Mouse (Mus musculus) left cerebral cortex, postnatal 36 days (tissue): Measurements from ENCODE around the gene Sox9. TPM values are rescaled to one million over a fixed set of nuclear protein-coding genes. Genes with fewer than 3 reads are reported as not detected.

ENCODE experiments used
- DNase-seq, 2 experiments: peaks; one replicate each; pipeline ENCODE4 v3.0.0; 2021 to 2022; ENCODE audit warnings: low spot score in 2 of 2, mixed read lengths in 1 of 2
- intact Hi-C: fragments of 180-260 bp; cut with DNase I; formaldehyde crosslinking; loops from one replicate; pipeline ENCODE4 v1.15.1; 2025
- total RNA-seq, 2 experiments: library from RNA; stranded (reverse); gene quantifications; 2 replicates each; pipeline ENCODE4 v1.2.3; 2021

The Sox9 gene
- 10 to 100 TPM; 24.0 to 24.4 TPM for total RNA-seq

DNA sequence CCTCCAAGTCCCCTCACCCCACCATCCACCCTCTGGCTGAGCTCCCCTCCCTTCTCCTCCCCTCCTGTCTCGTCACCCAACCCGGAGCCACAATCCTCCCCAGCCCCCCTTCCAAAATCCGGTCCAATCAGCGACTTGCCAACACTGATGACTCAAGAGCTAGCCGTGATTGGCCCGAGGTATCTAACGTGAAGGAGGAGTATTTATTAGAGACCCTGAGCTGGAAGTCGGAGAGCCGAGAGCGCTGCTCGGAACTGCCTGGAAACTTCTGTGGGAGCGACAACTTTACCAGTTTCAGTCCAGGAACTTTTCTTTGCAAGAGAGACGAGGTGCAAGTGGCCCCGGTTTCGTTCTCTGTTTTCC lies at the start of gene Sox9:
Gene Sox9 (plus strand): TSS at position 231 of the 363 bp plus-strand sequence.
- peak; percentile 79 for DNase-seq
- intact Hi-C loops, result loop anchor here (2.0 to 10.0 kb wide), 6 partner anchors 193 to 1129 kb away; no protein-coding TSS in a partner anchor

DNA sequence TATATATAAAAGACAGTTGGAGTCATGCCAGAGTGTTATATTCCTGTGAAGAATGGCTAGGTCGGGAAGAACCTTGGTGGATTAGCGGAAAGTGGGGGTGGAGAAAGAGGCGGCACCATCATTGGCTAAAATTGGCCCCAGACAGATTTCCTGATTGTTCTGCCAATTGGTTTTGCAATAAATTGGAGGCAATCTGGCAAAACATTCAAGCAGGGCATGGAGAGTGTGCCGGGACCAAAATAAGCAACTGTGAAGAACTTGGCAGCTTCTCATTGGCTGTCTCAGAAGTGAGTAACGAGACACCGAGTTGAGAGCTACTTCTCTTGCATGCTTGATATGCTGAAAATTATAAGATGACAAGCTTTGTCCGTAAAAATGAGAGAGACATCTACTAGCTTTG lies 49.6 kb upstream of the Sox9 start:
- DNase-seq, result peak; percentile 10 to 13
- intact Hi-C loops, result no loop called here

DNA sequence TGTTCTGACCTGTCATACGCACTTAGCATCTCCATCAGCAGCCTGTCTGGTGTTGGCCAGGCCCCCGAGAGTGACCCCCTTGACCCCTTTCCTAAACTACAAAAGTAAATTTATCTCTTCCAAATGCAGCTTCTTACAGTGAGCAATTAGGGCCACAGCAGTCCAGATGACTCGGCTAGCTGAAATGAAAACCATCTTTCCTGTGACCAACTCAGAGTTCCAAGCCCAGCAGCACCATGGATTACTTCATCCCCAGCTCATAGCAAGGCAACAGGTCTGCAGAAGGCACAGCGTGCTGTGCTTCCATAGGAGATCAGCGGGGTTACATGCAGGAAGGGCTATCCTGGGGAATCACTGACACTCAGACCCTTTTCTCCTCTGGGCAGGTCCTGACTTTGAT lies 45.0 kb upstream of the Sox9 start:
- DNase-seq, result no peak
- intact Hi-C loops, result no loop called here

DNA sequence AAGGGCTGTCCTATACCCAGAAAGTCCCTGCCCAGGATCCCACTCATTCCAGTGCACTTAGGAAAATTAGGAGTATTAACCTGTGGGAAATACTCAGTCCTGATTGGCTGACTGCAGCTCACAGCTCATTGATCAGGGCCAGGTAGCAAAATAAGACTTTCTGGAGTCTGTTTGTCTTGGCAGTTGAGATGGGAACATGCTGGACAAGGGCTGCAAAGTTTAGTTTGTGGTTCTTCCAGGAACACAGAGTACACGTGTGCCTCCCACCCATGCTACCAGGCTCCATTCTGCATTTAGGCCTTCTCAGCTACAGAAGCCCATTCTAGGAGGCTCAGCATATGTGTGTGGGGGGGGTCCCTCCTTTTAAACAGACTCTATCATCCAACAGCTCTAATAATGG lies 42.3 kb upstream of the Sox9 start:
- DNase-seq, result no peak
- intact Hi-C loops, result no loop called here

GRCm38 (mm10) chr11:112756516-112756915 lies 25.5 kb upstream of the Sox9 start:
- intact Hi-C loops, result no loop called here

GRCm38 (mm10) chr11:112758056-112758455 lies 24.0 kb upstream of the Sox9 start:
- intact Hi-C loops, result no loop called here
- no peak for DNase-seq

More at GRCm38 (mm10) chr11:112756516-112756915, 25.5 kb upstream of the Sox9 start:
- no peak for DNase-seq

- intact Hi-C loops, result no loop called here
- no peak for DNase-seq
These were observed 15.1 kb upstream of the Sox9 start for GRCm38 (mm10) chr11:112766956-112767355.

DNA sequence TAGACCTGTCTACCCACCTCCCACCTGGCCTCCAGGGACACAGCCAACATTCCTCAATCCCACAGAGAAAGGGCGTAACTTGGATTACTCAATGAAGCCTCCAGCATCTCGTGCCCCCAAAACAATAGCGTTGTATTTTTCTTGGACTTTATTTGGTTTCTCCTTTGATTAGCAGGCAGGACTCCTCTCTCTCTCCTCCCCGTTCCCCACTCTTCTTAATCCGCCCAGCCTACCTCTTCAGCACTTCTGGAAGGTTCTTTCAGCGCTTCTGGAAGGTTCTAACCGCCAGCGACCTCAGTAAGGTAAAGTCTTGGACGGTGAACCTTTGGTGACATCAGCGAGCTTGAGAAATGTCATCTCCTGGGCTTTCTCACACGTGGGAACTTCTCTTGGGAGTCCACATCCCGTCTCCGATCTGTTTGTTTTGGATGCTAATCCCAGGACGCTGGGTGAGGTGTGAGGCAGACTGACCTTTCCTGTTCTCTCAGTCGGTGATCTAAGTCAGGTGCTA lies 14.4 kb upstream of the Sox9 start:
- intact Hi-C loops, result no loop called here

GRCm38 (mm10) chr11:112772791-112773355 lies 9.2 kb upstream of the Sox9 start:
- intact Hi-C loops, result no loop called here
- DNase-seq, result no peak

More for the DNA sequence above, 14.4 kb upstream of the Sox9 start:
- no peak for DNase-seq

GRCm38 (mm10) chr11:112779762-112780161 lies 2.3 kb upstream of the Sox9 start:
- intact Hi-C loops, result loop anchor here (2.0 to 10.0 kb wide), 7 partner anchors 195 to 1243 kb away; no protein-coding TSS in a partner anchor

DNA sequence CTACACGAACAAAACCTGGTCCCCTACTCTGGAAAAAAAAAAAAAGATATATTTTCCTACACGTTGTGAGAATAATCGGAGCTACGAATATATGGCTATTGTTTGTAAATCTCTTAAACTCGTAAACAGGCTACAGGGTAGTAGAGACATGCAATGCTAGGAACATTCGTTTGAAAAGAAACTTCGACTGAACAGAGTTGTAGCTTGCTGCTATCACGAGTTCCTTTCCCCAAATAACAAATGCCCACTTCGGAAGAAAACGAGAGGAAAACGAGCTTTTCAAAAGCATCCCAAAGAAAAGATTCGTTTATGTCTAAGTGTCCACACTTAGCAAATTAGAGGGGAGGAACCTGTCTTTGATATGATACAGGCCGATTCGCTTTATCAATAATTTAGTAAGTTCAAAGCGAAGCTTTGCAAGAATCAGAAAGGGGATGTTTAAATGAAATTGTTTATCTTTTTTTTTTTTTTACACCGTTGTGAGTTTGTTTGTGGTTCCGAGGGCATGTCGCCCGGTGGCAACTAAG lies 1.6 kb upstream of the Sox9 start:
- no peak for DNase-seq
- intact Hi-C loops, result loop anchor here (2.0 to 10.0 kb wide), 5 partner anchors 194 to 1128 kb away; no protein-coding TSS in a partner anchor

More at GRCm38 (mm10) chr11:112779762-112780161, 2.3 kb upstream of the Sox9 start:
- no peak for DNase-seq

GRCm38 (mm10) chr11:112781035-112781911 lies 751 bp upstream of the Sox9 start:
- peak; percentile 64 to 66 for DNase-seq
- intact Hi-C loops, result loop anchor here (2.0 to 10.0 kb wide), 5 partner anchors 194 to 1128 kb away; no protein-coding TSS in a partner anchor

GRCm38 (mm10) chr11:112782357-112783121 lies 515 bp downstream of the Sox9 start:
- peak; percentile 44 to 63 for DNase-seq
- intact Hi-C loops, result loop anchor here (2.0 to 10.0 kb wide), 5 partner anchors 192 to 878 kb away; no protein-coding TSS in a partner anchor

- intact Hi-C loops, result loop anchor here (2.0 to 10.0 kb wide), 5 partner anchors 191 to 879 kb away; no protein-coding TSS in a partner anchor
- peak; percentile 31 for DNase-seq
These were observed 1.6 kb downstream of the Sox9 start for GRCm38 (mm10) chr11:112783401-112784346.

- DNase-seq, result no peak
- intact Hi-C loops, result loop anchor here (5.0 to 10.0 kb wide), 4 partner anchors 190 to 880 kb away; no protein-coding TSS in a partner anchor
These were observed 2.4 kb downstream of the Sox9 start for GRCm38 (mm10) chr11:112784347-112784902.

DNA sequence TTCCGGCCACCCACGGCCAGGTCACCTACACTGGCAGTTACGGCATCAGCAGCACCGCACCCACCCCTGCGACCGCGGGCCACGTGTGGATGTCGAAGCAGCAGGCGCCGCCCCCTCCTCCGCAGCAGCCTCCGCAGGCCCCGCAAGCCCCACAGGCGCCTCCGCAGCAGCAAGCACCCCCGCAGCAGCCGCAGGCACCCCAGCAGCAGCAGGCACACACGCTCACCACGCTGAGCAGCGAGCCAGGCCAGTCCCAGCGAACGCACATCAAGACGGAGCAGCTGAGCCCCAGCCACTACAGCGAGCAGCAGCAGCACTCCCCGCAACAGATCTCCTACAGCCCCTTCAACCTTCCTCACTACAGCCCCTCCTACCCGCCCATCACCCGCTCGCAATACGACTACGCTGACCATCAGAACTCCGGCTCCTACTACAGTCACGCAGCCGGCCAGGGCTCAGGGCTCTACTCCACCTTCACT lies 2.9 kb downstream of the Sox9 start:
- intact Hi-C loops, result loop anchor here (5.0 to 10.0 kb wide), 4 partner anchors 190 to 880 kb away; no protein-coding TSS in a partner anchor
- DNase-seq, result peak; percentile 51 to 58

- DNase-seq, result no peak
- intact Hi-C loops, result loop anchor here (10.0 kb wide), 3 partner anchors 189 to 881 kb away; no protein-coding TSS in a partner anchor
These were observed 3.6 kb downstream of the Sox9 start for GRCm38 (mm10) chr11:112785581-112785980.
